Mouse (Mus musculus) cerebellum, adult 9-10 months (tissue): ENCODE results near the gene Pde6g.
A peak's percentile ranks its signal among the peaks of the same experiment; 100 is the strongest.

Experiments
- DNase-seq: peaks from one replicate; pipeline ENCODE4 v3.0.0; 2022

Gene Pde6g

GRCm38 (mm10) chr11:120453306-120453705 lies at the start of gene Pde6g:
Gene Pde6g (minus strand): TSS chr11:120453500.
- DNase-seq = no peak

GRCm38 (mm10) chr11:120501701-120502100 lies 48.4 kb upstream of the Pde6g start:
- DNase-seq = no peak

- no peak for DNase-seq
Measured at GRCm38 (mm10) chr11:120501018-120501417, 47.7 kb upstream of the Pde6g start.

- no peak for DNase-seq
Measured at GRCm38 (mm10) chr11:120500357-120500756, 47.1 kb upstream of the Pde6g start.

GRCm38 (mm10) chr11:120499894-120500293 lies 46.6 kb upstream of the Pde6g start:
- DNase-seq = no peak

- DNase-seq = no peak
Measured at GRCm38 (mm10) chr11:120498891-120499290, 45.6 kb upstream of the Pde6g start.

GRCm38 (mm10) chr11:120498226-120498625 lies 44.9 kb upstream of the Pde6g start:
- no peak for DNase-seq

- DNase-seq = no peak
Measured at GRCm38 (mm10) chr11:120497436-120497835, 44.1 kb upstream of the Pde6g start.

GRCm38 (mm10) chr11:120493911-120494310 lies 40.6 kb upstream of the Pde6g start:
- DNase-seq = no peak

GRCm38 (mm10) chr11:120493351-120493750 lies 40.1 kb upstream of the Pde6g start:
- DNase-seq = no peak

GRCm38 (mm10) chr11:120492878-120493203 lies 39.5 kb upstream of the Pde6g start:
- no peak for DNase-seq

GRCm38 (mm10) chr11:120492024-120492877 lies 39.0 kb upstream of the Pde6g start:
- DNase-seq = no peak

- peak; percentile 88 for DNase-seq
Measured at GRCm38 (mm10) chr11:120491317-120492023, 38.2 kb upstream of the Pde6g start, which contains the start of gene Slc25a10. Gene Slc25a10 (plus strand): TSS chr11:120491840.

GRCm38 (mm10) chr11:120490291-120491046 lies 37.2 kb upstream of the Pde6g start:
- no peak for DNase-seq

GRCm38 (mm10) chr11:120489054-120489761 lies 35.9 kb upstream of the Pde6g start:
- DNase-seq = peak; percentile 86

GRCm38 (mm10) chr11:120488516-120488915 lies 35.2 kb upstream of the Pde6g start:
- DNase-seq = no peak

- DNase-seq = no peak
Measured at GRCm38 (mm10) chr11:120485251-120485650, 32.0 kb upstream of the Pde6g start.

GRCm38 (mm10) chr11:120484265-120484981 lies 31.1 kb upstream of the Pde6g start, which contains the start of gene Mrpl12:
Gene Mrpl12 (plus strand): TSS chr11:120484613.
- DNase-seq = peak; percentile 88

- DNase-seq = no peak
Measured at GRCm38 (mm10) chr11:120483448-120483934, 30.2 kb upstream of the Pde6g start.

GRCm38 (mm10) chr11:120472052-120472451 lies 18.8 kb upstream of the Pde6g start:
- DNase-seq = no peak

- DNase-seq = no peak
Measured at GRCm38 (mm10) chr11:120467736-120468092, 14.4 kb upstream of the Pde6g start.
